Mouse (Mus musculus) liver, embryonic 11.5 days (tissue): ENCODE measurements around the gene Efna1. TPM values are rescaled to one million over a fixed set of nuclear protein-coding genes. Genes with fewer than 3 reads are reported as not detected.

Experiments
- ATAC-seq: fragments of 200-750 bp; cut with Nextera tagmentation; replicated peaks from 2 replicates; pipeline ENCODE4 v1.8.0; 2017; ENCODE audit warnings: moderate number of reproducible peaks, mild to moderate bottlenecking, moderate TSS enrichment, moderate library complexity; ENCODE audit not compliant: low FRiP score
- DNase-seq: peaks from one replicate; pipeline ENCODE4 v3.0.0-alpha.2; 2017; ENCODE audit warnings: low spot score
- H3K27ac ChIP-seq: fragments of 300-500 bp; sonication (generic); 2 replicates; pipeline ENCODE4 v1.5.1; 2014; ENCODE audit warnings: mild to moderate bottlenecking, low read depth, low read length, control low read depth
- H3K27me3 ChIP-seq: fragments of 300-500 bp; sonication (generic); replicated peaks from 2 replicates; pipeline ENCODE4 v1.6.1; 2014; ENCODE audit warnings: low read length, mixed read lengths; ENCODE audit not compliant: control insufficient read depth, insufficient read depth
- H3K36me3 ChIP-seq: fragments of 300-500 bp; sonication (generic); 2 replicates; pipeline ENCODE4 v1.6.1; 2014; ENCODE audit warnings: mild to moderate bottlenecking, low read length, moderate library complexity, mixed read lengths; ENCODE audit not compliant: control insufficient read depth, insufficient read depth
- H3K4me1 ChIP-seq: fragments of 300-500 bp; sonication (generic); replicated peaks from 2 replicates; pipeline ENCODE4 v1.6.1; 2014; ENCODE audit warnings: low read length, mixed read lengths; ENCODE audit not compliant: control insufficient read depth, insufficient read depth
- H3K4me2 ChIP-seq: fragments of 300-500 bp; sonication (generic); 2 replicates; pipeline ENCODE4 v1.6.1; 2014; ENCODE audit warnings: mild to moderate bottlenecking, control low read depth, moderate library complexity
- H3K4me3 ChIP-seq: fragments of 300-500 bp; sonication (generic); 2 replicates; pipeline ENCODE4 v1.5.1; 2014; ENCODE audit warnings: low read depth, low read length, control low read depth
- H3K9ac ChIP-seq: fragments of 300-500 bp; sonication (generic); 2 replicates; pipeline ENCODE4 v1.6.1; 2014; ENCODE audit warnings: low read depth, low read length, control low read depth
- H3K9me3 ChIP-seq: fragments of 300-500 bp; sonication (generic); 2 replicates; pipeline ENCODE4 v1.6.1; 2016; ENCODE audit warnings: low read length, inconsistent platforms, mixed read lengths; ENCODE audit not compliant: control insufficient read depth
- WGBS: fragments of 180-500 bp; shearing (Covaris S2); extraction: QIAGEN DNeasy Blood & Tissue Kit; methylation state at CpG from one replicate; pipeline ENCODE4 v1.1.7; 2014; 5-methylcytosine and 5-hydroxymethylcytosine counted together
- polyA plus RNA-seq: library from polyadenylated mRNA; unstranded; fragments of >200 nt; fragmentation: Nextera tagmentation; extraction: Ambion mirVana; gene quantifications from 2 replicates; pipeline ENCODE4 v1.2.1, GENCODE M21; 2014

The Efna1 gene
- polyA plus RNA-seq, 1 experiment from 2014 or later = 11.8 TPM

GRCm38 (mm10) chr3:89291874-89292273, 10.9 kb upstream of the Efna1 start:
- Histone ChIP-seq H3K9me3 (no peaks in the 10 kb centered on the region), H3K27ac (no peak overlapping the region), H3K4me3 (no peak overlapping the region), H3K36me3 (no peaks in the 10 kb centered on the region), H3K4me2 (no peak overlapping the region), H3K27me3 (0 out of 2 replicates have a peak, but pooled peaks cover 2% of the 10 kb centered on the region), H3K9ac (no peak overlapping the region), H3K4me1 (no peaks in the 10 kb centered on the region; the same call in 1 of the 2 replicates)
- WGBS = 35% methylated on average over 10 of the region's 10 CpGs
- DNase-seq (no peak), ATAC-seq (no peak)

GRCm38 (mm10) chr3:89288503-89288928, 7.6 kb upstream of the Efna1 start:
- Histone ChIP-seq H3K27me3 (0 out of 2 replicates have a peak, but pooled peaks cover 4% of the 10 kb centered on the region), H3K4me2 (no peak overlapping the region), H3K9me3 (no peaks in the 10 kb centered on the region), H3K9ac (no peak overlapping the region), H3K4me3 (no peak overlapping the region), H3K27ac (no peak overlapping the region), H3K36me3 (no peaks in the 10 kb centered on the region), H3K4me1 (no peaks in the 10 kb centered on the region)
- WGBS = 41% methylated on average over 7 of the region's 7 CpGs
- no peak for ATAC-seq
- peak; percentile 28 for DNase-seq

DNA sequence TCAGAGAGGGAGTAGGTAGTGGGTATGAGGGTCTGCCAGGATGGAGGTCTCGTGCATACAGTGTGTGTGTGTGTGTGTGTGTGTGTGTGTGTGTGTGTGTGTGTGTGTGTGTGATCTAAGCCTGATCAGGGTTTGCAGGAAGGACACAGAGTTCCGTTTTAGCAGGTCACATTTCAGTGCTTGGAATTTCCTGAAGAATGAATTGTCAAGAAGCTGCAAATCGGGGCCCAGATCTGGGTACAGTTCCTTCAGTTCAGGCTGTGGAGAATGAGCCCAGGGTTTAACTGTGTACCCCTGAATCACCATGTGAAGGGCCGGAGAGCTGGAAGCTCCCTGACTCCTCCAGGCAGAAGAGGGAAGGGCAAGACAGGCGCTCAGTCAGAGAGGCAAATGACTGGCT, 6.3 kb upstream of the Efna1 start:
- no peak for ATAC-seq
- 59% methylated on average over 5 of the region's 5 CpGs for WGBS

GRCm38 (mm10) chr3:89285526-89285925, 4.6 kb upstream of the Efna1 start:
- H3K9me3 ChIP-seq = no peaks in the 10 kb centered on the region
- peaks cover 6% of the 10 kb centered on the region for H3K4me1 ChIP-seq
- no peak overlapping the region for H3K27ac ChIP-seq
- ATAC-seq = no peak
- 40% methylated on average over 2 of the region's 2 CpGs for WGBS
- H3K36me3 ChIP-seq = no peaks in the 10 kb centered on the region
- peaks cover 17% of the 10 kb centered on the region for H3K27me3 ChIP-seq
- no peak overlapping the region for H3K4me3 ChIP-seq
- peak; percentile 27 for DNase-seq
- no peak overlapping the region; the same call in 1 of the 2 replicates for H3K4me2 ChIP-seq
- no peak overlapping the region for H3K9ac ChIP-seq

More for the DNA sequence above, 6.3 kb upstream of the Efna1 start:
- Histone ChIP-seq H3K36me3 (no peaks in the 10 kb centered on the region), H3K4me3 (no peak overlapping the region), H3K4me1 (no peaks in the 10 kb centered on the region), H3K9me3 (no peaks in the 10 kb centered on the region), H3K27me3 (0 out of 2 replicates have a peak, but pooled peaks cover 4% of the 10 kb centered on the region), H3K9ac (no peak overlapping the region), H3K4me2 (no peak overlapping the region), H3K27ac (no peak overlapping the region)
- peak; percentile 26 for DNase-seq

GRCm38 (mm10) chr3:89284261-89284660, 3.3 kb upstream of the Efna1 start:
- ATAC-seq (no peak), DNase-seq (no peak)
- H3K9ac ChIP-seq = no peak overlapping the region
- no peak overlapping the region for H3K4me3 ChIP-seq
- H3K9me3 ChIP-seq = no peaks in the 10 kb centered on the region
- no peak overlapping the region for H3K4me2 ChIP-seq
- peaks cover 29% of the 10 kb centered on the region for H3K27me3 ChIP-seq
- H3K36me3 ChIP-seq = no peaks in the 10 kb centered on the region
- H3K27ac ChIP-seq = no peak overlapping the region
- 82% methylated on average over 3 of the region's 3 CpGs for WGBS
- peaks cover 15% of the 10 kb centered on the region for H3K4me1 ChIP-seq

GRCm38 (mm10) chr3:89282291-89282643, 1.3 kb upstream of the Efna1 start:
- H3K9ac ChIP-seq = no peak overlapping the region
- no peaks in the 10 kb centered on the region for H3K9me3 ChIP-seq
- no peaks in the 10 kb centered on the region for H3K36me3 ChIP-seq
- H3K4me2 ChIP-seq = no peak overlapping the region
- H3K4me3 ChIP-seq = no peak overlapping the region
- DNase-seq (no peak), ATAC-seq (no peak)
- no peak overlapping the region for H3K27ac ChIP-seq
- H3K27me3 ChIP-seq = peaks cover 46% of the 10 kb centered on the region
- WGBS = 24% methylated on average over 4 of the region's 4 CpGs
- H3K4me1 ChIP-seq = peaks cover 26% of the 10 kb centered on the region

DNA sequence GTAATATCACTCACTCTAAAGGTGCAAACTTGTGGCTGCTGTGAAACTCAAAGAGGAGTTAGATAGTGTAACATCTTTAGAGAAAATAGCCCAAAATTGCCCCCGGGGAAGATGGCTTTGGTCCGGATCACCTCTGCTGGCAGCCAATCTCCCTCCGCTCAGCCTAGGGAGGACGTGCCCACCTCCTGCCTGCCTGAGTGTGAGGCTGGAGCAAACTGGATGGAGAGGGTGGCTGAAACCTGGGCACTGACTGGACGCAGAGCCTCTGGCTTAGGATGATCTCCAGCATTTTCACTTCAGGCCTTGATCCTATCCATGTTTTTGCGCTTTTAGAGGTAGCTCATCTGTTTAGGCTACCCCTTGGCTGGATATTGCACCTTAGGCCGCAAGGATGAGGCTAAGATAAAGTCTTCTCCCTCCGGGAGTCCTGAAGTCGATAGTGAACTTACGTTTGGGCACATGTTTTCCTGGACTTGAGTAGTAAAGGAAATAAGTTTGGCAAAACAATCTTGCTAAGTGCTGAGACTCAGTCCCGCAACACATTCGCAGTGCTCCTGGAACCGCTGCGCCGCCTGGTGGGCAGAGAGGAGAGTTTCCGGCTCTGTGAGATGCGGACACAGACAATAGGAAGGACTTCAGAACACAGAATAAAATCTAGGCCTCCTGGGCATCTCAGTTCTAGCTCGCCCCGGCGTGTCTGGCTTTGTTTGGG, 793 bp upstream of the Efna1 start:
- Histone ChIP-seq H3K36me3 (no peaks in the 10 kb centered on the region), H3K4me2 (peak overlapping the region; percentile 94), H3K27me3 (peaks cover 50% of the 10 kb centered on the region), H3K4me1 (peaks cover 26% of the 10 kb centered on the region), H3K9me3 (no peaks in the 10 kb centered on the region), H3K27ac (no peak overlapping the region), H3K9ac (no peak overlapping the region), H3K4me3 (peak overlapping the region; percentile 56)
- peak; percentile 80 for DNase-seq
- 13% methylated on average over 20 of the region's 20 CpGs for WGBS
- no peak for ATAC-seq

- Histone ChIP-seq H3K4me1 (peaks cover 26% of the 10 kb centered on the region), H3K4me3 (peak overlapping the region; percentile 56), H3K27me3 (peaks cover 50% of the 10 kb centered on the region), H3K4me2 (peak overlapping the region; percentile 94), H3K36me3 (no peaks in the 10 kb centered on the region), H3K27ac (no peak overlapping the region), H3K9ac (peak overlapping the region; percentile 52), H3K9me3 (no peaks in the 10 kb centered on the region)
- DNase-seq (peak; percentile 50), ATAC-seq (no peak)
- WGBS = under 1% methylated on average over 29 of the region's 29 CpGs
Observed at GRCm38 (mm10) chr3:89280050-89280605, 814 bp downstream of the Efna1 start.
